ENCODE assay signal across 19 mouse cellular contexts in genomic region chr11:96429062-96429461, GRCm38 (mm10). TPM values are rescaled to one million over a fixed set of nuclear protein-coding genes. Genes with fewer than 3 reads are reported as not detected.
A peak's percentile ranks its signal among the peaks of the same experiment; 100 is the strongest.
DNase-seq lines count a peak whose midpoint lies in the region; ATAC-seq and TF ChIP-seq lines count a peak whose summit lies in the region.
"Had no signal": no experiment of that assay in that cellular context is flagged by ENCODE, and none has a peak within 500 bp of the region (broad histone marks: within the 10 kb centered on the region; RNA-seq: fewer than 3 reads in every experiment).

No protein-coding gene starts in this region.

- no peak overlapping the region for H3K27ac ChIP-seq in liver, embryonic 14.5 days
- no peak overlapping the region for H3K27ac ChIP-seq in liver, postnatal 0 days (ENCODE audit: low read depth)
- H3K27ac ChIP-seq: gastrocnemius, adult 2 months; hindbrain, embryonic 12.5 days; limb, embryonic 15.5 days; stomach, postnatal 0 days had no signal

- WGBS in liver, embryonic 14.5 days (ENCODE audit: insufficient replicate concordance) = 59% methylated on average over 2 of the region's 2 CpGs
- 53% methylated on average over 2 of the region's 2 CpGs for WGBS in liver, postnatal 0 days (ENCODE audit: insufficient replicate concordance)

- ATAC-seq in liver, embryonic 14.5 days (ENCODE audit: insufficient read depth) = 0 out of 2 replicates have a peak, but pooled peaks have one; percentile 37
- ATAC-seq in liver, postnatal 0 days = peak; percentile 98
- ATAC-seq: forebrain, embryonic 16.5 days had no signal

- no peaks in the 10 kb centered on the region for H3K9me3 ChIP-seq in liver, embryonic 14.5 days (ENCODE audit: control insufficient read depth, low read length)
- no peaks in the 10 kb centered on the region for H3K9me3 ChIP-seq in liver, postnatal 0 days (ENCODE audit: low read length)
- H3K9me3 ChIP-seq: hindbrain, embryonic 12.5 days; limb, embryonic 15.5 days had no signal

- DNase-seq in liver, embryonic 14.5 days (ENCODE audit: low read depth in 3 of 3, low spot score in 3 of 3) = peak in 1 of 3 experiments; percentile 15
- no peak for DNase-seq in liver
- DNase-seq in kidney, adult 9 months = peak; percentile 73
- DNase-seq in kidney, postnatal 10 days = peak; percentile 44
- peak; percentile 43 for DNase-seq in liver, postnatal 0 days
- DNase-seq in retina, embryonic 14.5 days (ENCODE audit: low spot score) = no peak
- no peak for DNase-seq in frontal cortex, adult 2 months (ENCODE audit: extremely low spot score in 1 of 2, low spot score in 1 of 2)
- DNase-seq: cerebellum, postnatal 14 days; embryo, embryonic 11 days; gastrocnemius, adult 2 months; heart, postnatal 10 days; retina, postnatal 1 day; thymus, postnatal 14 days had no signal

- no peak for TF ChIP-seq CTCF in liver, embryonic 14.5 days (IDR thresholded peaks at IDR 0.05; ENCODE audit: low read depth)
- no peak for TF ChIP-seq CTCF in liver, postnatal 0 days (IDR thresholded peaks at IDR 0.05; ENCODE audit: low read depth)

- no peak overlapping the region for H3K4me2 ChIP-seq in liver, embryonic 14.5 days (ENCODE audit: low read depth)
- no peak overlapping the region for H3K4me2 ChIP-seq in liver, postnatal 0 days (ENCODE audit: low read depth, low read length)
- H3K4me2 ChIP-seq: heart, embryonic 11.5 days; hindbrain, embryonic 12.5 days; limb, embryonic 15.5 days had no signal

- H3K4me3 ChIP-seq in liver, embryonic 14.5 days (ENCODE audit: insufficient read depth in 1 of 2, low read depth in 2 of 2, low read length in 2 of 2) = no peak overlapping the region
- no peak overlapping the region for H3K4me3 ChIP-seq in liver, postnatal 0 days (ENCODE audit: low read depth, low read length)
- H3K4me3 ChIP-seq: gastrocnemius, adult 2 months; hindbrain, embryonic 12.5 days; limb, embryonic 15.5 days; megakaryocyte, embryonic 14.5 days had no signal

- H3K27me3 ChIP-seq in liver, embryonic 14.5 days (ENCODE audit: control insufficient read depth, insufficient read depth, low read length) = no peaks in the 10 kb centered on the region
- no peaks in the 10 kb centered on the region for H3K27me3 ChIP-seq in liver, postnatal 0 days (ENCODE audit: insufficient read depth, low read length)
- H3K27me3 ChIP-seq: hindbrain, embryonic 12.5 days had no signal

- peaks cover 0 to 6% of the 10 kb centered on the region in 2 experiments; a peak in 2 of 4 replicates for H3K4me1 ChIP-seq in liver, embryonic 14.5 days (replicated peaks; ENCODE audit: control insufficient read depth in 2 of 2, insufficient read depth in 2 of 2, low read length in 1 of 2)
- peaks cover 11% of the 10 kb centered on the region; the same call in 1 of the 2 replicates for H3K4me1 ChIP-seq in liver, postnatal 0 days (ENCODE audit: insufficient read depth)
- H3K4me1 ChIP-seq: megakaryocyte, embryonic 14.5 days had no signal

- H3K9ac ChIP-seq in liver, embryonic 14.5 days (replicated peaks) = no peak overlapping the region
- no peak overlapping the region for H3K9ac ChIP-seq in liver, postnatal 0 days (replicated peaks)
- H3K9ac ChIP-seq: hindbrain, embryonic 12.5 days; limb, embryonic 15.5 days had no signal

- TF ChIP-seq EP300 in liver, embryonic 14.5 days (IDR thresholded peaks at IDR 0.05; ENCODE audit: low read depth) = no peak
- TF ChIP-seq EP300 in liver, postnatal 0 days (IDR thresholded peaks at IDR 0.05; ENCODE audit: low read depth) = no peak

- H3K36me3 ChIP-seq in liver, embryonic 14.5 days (replicated peaks; ENCODE audit: control insufficient read depth, insufficient read depth, low read depth) = no peaks in the 10 kb centered on the region
- no peaks in the 10 kb centered on the region for H3K36me3 ChIP-seq in liver, postnatal 0 days (replicated peaks; ENCODE audit: insufficient read depth, low read length)
- H3K36me3 ChIP-seq: hindbrain, embryonic 12.5 days; limb, embryonic 15.5 days had no signal

RNA-seq across cellular contexts. Expression of gene Skap1, which starts 35.3 kb away (rescaled TPM):
- 0.11 TPM in 1 of 2 replicates, not detected in the other for polyA plus RNA-seq in liver, embryonic 14.5 days (2012; rRNA removed)
- polyA plus RNA-seq in liver, embryonic 14.5 days (2014; fragmentation: Nextera tagmentation; extraction: Ambion mirVana) = 0.14 and 0.18 TPM in 2 replicates
- polyA plus RNA-seq in liver, postnatal 0 days (2015; fragmentation: Nextera tagmentation; extraction: Ambion mirVana) = 0.35 and 0.45 TPM in 2 replicates
- 2.3 and 3.1 TPM in 2 replicates for polyA plus RNA-seq in frontal cortex, adult 2 months (2012; rRNA removed)

Comparison
In these comparisons a context has a peak if more than half of its experiments do, and no peak if none do; other contexts are left out.
1. DNase-seq: peak in kidney, adult 9 months (single experiment), kidney, postnatal 10 days (single experiment) and liver, postnatal 0 days (single experiment); none in liver (single experiment), retina, embryonic 14.5 days (single experiment) and frontal cortex, adult 2 months (0 of 2).